Mouse (Mus musculus) neural tube, embryonic 14.5 days (tissue): ENCODE data around the gene Edem3. TPM values are rescaled to one million over a fixed set of nuclear protein-coding genes. Genes with fewer than 3 reads are reported as not detected.

Experiments used
- ATAC-seq: fragments of 200-750 bp; cut with Nextera tagmentation; 2 replicates; pipeline ENCODE4 v1.8.0; 2017; ENCODE audit warnings: low read depth, mild to moderate bottlenecking, moderate TSS enrichment, moderate library complexity
- H3K27ac ChIP-seq: fragments of 300-500 bp; sonication (generic); 2 replicates; pipeline ENCODE4 v1.5.1; 2014; ENCODE audit warnings: low read depth, mild to moderate bottlenecking, control low read depth, low read length, moderate library complexity, mixed read lengths
- H3K27me3 ChIP-seq: fragments of 300-500 bp; sonication (generic); 2 replicates; pipeline ENCODE4 v1.6.1; 2014; ENCODE audit warnings: low read length; ENCODE audit not compliant: control insufficient read depth, insufficient read depth
- H3K36me3 ChIP-seq: fragments of 300-500 bp; sonication (generic); 2 replicates; pipeline ENCODE4 v1.6.1; 2014; ENCODE audit warnings: low read length, mixed read lengths; ENCODE audit not compliant: control insufficient read depth, insufficient read depth
- H3K4me1 ChIP-seq: fragments of 300-500 bp; sonication (generic); 2 replicates; pipeline ENCODE4 v1.6.1; 2014; ENCODE audit warnings: low read length; ENCODE audit not compliant: control insufficient read depth, insufficient read depth
- H3K4me2 ChIP-seq: fragments of 300-500 bp; sonication (generic); 2 replicates; pipeline ENCODE4 v1.6.1; 2014; ENCODE audit warnings: mild to moderate bottlenecking, low read depth, low read length, control low read depth
- H3K4me3 ChIP-seq: fragments of 300-500 bp; sonication (generic); 2 replicates; pipeline ENCODE4 v1.5.1; 2014; ENCODE audit warnings: low read depth, low read length, control low read depth, mixed read lengths
- H3K9ac ChIP-seq: fragments of 300-500 bp; sonication (generic); replicated peaks from 2 replicates; pipeline ENCODE4 v1.6.1; 2014; ENCODE audit warnings: low read depth, mild to moderate bottlenecking, control low read depth, low read length, mixed read lengths
- H3K9me3 ChIP-seq: fragments of 300-500 bp; sonication (generic); 2 replicates; pipeline ENCODE4 v1.6.1; 2016; ENCODE audit warnings: low read length; ENCODE audit not compliant: control insufficient read depth
- WGBS: fragments of 180-500 bp; shearing (Covaris S2); extraction: QIAGEN DNeasy Blood & Tissue Kit; methylation state at CpG from one replicate; pipeline ENCODE4 v1.1.7; 2014; 5-methylcytosine and 5-hydroxymethylcytosine counted together
- polyA plus RNA-seq: library from polyadenylated mRNA; unstranded; fragments of >200 nt; fragmentation: Nextera tagmentation; extraction: Ambion mirVana; gene quantifications from 2 replicates; pipeline ENCODE4 v1.2.1, GENCODE M21; 2014

Edem3 gene
- polyA plus RNA-seq, 1 experiment from 2014 or later: 24.7 TPM

DNA sequence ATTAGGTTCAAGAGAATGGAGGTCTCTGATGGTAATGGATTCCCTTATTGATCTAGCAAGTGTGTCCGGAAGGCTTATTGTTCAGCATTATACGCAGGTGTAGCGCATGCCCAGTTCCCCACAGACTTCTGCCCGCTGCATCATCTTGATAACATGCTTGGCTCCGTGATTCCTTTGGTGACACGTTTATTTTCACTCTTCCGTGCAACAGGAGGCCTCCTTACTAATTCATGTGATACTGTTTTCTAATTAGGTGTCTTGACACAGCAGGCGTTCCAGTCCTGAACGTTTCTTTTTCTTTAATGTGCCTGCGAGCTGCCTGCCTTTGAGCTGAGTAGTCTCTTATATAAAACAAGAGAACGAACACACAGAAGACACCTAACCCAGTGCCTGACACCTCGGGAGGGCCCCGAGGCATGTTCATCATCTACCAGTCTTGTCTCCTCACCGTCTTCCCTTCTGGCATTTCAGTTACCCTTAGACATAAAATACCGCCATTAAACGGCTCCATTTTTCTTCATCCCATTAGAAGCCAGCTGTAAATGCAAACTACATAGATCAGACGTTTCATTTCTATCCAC is 90.2 kb downstream of the Edem3 start:
- Histone ChIP-seq H3K4me2 (no peak overlapping the region), H3K36me3 (no peaks in the 10 kb centered on the region), H3K9me3 (no peaks in the 10 kb centered on the region), H3K4me1 (peaks cover 3% of the 10 kb centered on the region; the same call in 1 of the 2 replicates), H3K27ac (peak overlapping the region; percentile 45; the same call in 1 of the 2 replicates), H3K27me3 (no peaks in the 10 kb centered on the region), H3K9ac (no peak overlapping the region), H3K4me3 (no peak overlapping the region)
- ATAC-seq: no peak
- 48% methylated on average over 17 of the region's 17 CpGs for WGBS

DNA sequence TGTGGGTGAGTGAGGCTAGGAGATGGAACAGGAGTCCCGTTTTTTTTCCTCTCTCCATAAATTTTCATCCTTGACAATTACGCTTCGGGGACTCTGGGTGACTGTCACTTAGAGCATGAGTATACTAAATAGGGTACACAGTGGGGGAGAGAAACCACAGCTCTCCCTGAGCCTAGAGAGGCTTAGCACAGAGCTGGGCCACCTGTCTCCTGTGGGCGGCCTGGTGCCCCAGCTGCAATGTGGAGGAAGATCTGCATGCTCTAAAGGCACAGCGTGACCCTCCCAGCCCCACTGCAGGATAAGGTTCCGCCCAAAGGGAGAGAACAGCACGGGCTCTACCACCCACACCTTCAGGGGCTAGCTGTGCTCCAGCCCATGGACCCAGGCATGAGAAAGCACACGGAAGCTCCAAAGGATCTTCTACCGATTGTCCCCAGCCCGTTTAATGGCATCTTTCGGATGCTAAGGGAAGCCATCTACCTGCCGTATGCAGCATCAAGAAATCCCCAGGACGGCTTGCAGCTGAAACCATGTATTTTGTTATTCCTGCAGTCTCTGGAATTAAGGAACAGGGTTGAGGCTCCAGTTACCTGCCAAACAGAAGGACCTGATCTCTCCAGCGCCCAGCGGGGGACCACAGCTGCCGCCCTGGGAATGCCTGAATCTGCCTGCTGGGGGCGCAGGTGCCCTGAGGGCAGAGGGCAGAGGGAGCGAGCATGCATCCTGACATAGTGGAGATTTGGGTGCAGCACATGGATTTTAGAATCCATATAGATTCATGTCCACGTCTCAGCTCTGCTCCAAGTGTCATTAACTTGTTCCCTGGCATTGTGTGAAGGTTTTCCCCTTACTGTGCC is 91.0 kb downstream of the Edem3 start:
- H3K27ac ChIP-seq: peak overlapping the region; percentile 45; the same call in 1 of the 2 replicates
- WGBS: 56% methylated on average over 19 of the region's 19 CpGs
- no peaks in the 10 kb centered on the region for H3K36me3 ChIP-seq
- no peak overlapping the region for H3K9ac ChIP-seq
- no peak overlapping the region for H3K4me3 ChIP-seq
- no peaks in the 10 kb centered on the region for H3K27me3 ChIP-seq
- ATAC-seq: peak; percentile 57
- peaks cover 3% of the 10 kb centered on the region; the same call in 1 of the 2 replicates for H3K4me1 ChIP-seq
- no peak overlapping the region for H3K4me2 ChIP-seq
- no peaks in the 10 kb centered on the region for H3K9me3 ChIP-seq

- no peak overlapping the region for H3K4me2 ChIP-seq
These were observed 93.1 kb downstream of the Edem3 start for GRCm38 (mm10) chr1:151848286-151848685.

DNA sequence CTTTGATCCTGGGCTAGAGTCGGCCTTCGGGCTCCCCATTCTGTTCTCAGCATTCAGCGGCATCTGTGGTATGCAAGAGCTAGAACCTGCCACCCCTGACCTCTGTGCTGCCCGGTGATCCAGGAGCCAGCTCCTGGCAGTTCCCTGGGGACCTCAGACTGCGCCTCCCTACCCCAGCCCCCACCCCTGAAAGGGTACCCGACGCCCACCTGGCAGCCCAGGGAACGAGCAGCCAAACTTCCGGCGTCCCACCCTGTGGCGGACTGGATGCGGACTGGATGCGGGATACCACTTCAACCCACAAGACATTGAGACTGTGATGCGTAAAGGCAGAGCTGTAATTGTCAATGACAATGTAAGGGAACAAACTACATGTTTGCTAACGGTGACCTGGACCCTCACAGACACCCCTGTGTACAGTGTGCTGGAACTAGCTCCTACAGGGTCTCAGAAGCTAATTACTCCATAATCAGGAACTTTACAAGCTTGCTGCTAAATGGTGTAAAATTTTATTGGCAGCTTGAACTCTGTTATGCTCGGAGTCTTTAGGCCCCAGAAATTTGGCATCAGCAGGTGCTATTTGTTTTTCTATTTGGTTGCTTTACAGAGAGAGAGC is 94.9 kb downstream of the Edem3 start:
- H3K9me3 ChIP-seq: no peaks in the 10 kb centered on the region
- H3K27ac ChIP-seq: no peak overlapping the region
- WGBS: 89% methylated on average over 16 of the region's 16 CpGs
- no peak for ATAC-seq
- no peak overlapping the region for H3K4me3 ChIP-seq
- H3K4me1 ChIP-seq: peaks cover 3% of the 10 kb centered on the region; the same call in 1 of the 2 replicates
- no peaks in the 10 kb centered on the region for H3K36me3 ChIP-seq
- no peaks in the 10 kb centered on the region for H3K27me3 ChIP-seq
- no peak overlapping the region for H3K4me2 ChIP-seq
- no peak overlapping the region for H3K9ac ChIP-seq

More at GRCm38 (mm10) chr1:151848286-151848685, 93.1 kb downstream of the Edem3 start:
- H3K4me3 ChIP-seq: no peak overlapping the region
- no peaks in the 10 kb centered on the region for H3K9me3 ChIP-seq
- peaks cover 3% of the 10 kb centered on the region; the same call in 1 of the 2 replicates for H3K4me1 ChIP-seq
- whole genome bisulfite sequencing: 91% methylated on average over 2 of the region's 2 CpGs
- no peaks in the 10 kb centered on the region for H3K36me3 ChIP-seq
- H3K27me3 ChIP-seq: no peaks in the 10 kb centered on the region
- H3K9ac ChIP-seq: no peak overlapping the region
- ATAC-seq: no peak
- H3K27ac ChIP-seq: no peak overlapping the region

DNA sequence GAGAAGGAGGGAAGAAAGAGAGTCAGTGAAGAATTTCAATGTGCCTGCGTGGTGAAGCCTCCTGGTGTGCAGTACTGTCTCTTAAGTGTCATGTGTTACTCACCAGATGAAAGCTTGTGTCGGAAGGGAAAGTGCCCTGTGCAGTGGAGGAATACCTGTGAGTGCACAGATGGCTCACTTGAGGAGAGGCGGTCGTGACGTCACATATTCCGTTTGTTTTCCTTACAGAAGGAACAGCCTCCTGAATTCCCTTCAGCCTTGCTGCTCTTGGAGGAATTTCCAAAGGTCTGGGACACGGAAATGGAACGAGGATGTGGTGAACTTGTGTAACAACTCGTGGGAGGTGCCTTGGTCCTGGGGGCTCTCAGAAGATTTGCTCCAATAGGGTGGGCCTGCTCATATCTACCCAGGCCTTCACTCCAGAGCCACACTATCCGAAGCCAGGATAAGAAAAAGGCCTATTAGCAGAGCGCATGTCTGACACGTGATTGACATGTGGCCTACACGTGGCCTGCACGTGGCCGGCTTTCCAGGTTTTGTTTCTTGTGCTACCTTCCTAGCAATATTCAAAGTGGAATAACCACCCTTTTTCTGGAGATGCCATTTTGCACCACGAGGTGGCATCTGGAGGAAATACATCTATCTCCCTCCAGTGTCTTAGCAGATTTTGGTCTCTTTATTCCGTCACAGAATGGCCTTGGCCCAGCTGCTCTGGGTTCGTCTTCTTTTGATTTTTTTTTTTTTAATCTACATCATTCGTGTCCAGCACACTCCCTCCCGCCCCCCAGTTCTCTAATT is 96.1 kb downstream of the Edem3 start:
- WGBS: 81% methylated on average over 20 of the region's 20 CpGs
- Histone ChIP-seq H3K4me3 (no peak overlapping the region), H3K27ac (no peak overlapping the region), H3K4me2 (no peak overlapping the region), H3K36me3 (no peaks in the 10 kb centered on the region), H3K9me3 (no peaks in the 10 kb centered on the region), H3K4me1 (no peaks in the 10 kb centered on the region; the same call in 1 of the 2 replicates), H3K9ac (no peak overlapping the region), H3K27me3 (no peaks in the 10 kb centered on the region)
- no peak for ATAC-seq

DNA sequence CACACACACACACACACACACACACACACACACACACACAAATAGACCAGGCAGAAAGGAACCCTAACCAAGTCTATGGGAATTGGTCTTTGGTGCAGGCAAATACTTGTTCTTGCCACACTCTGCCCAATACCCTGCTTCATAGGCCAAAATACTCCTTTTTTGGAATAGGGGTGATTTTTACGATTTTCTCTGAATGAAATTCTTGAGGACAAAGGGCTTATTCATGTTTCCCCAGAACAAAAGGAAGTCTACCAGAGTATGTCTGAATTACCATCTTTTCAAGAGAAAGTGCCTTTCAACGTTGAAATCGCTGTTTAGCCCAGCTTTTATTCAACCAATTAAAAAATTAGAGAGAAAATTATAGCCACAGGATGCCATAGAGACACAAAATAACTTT is 96.8 kb downstream of the Edem3 start:
- no peak overlapping the region for H3K9ac ChIP-seq
- H3K4me1 ChIP-seq: no peaks in the 10 kb centered on the region
- no peak overlapping the region for H3K4me3 ChIP-seq
- no peaks in the 10 kb centered on the region for H3K36me3 ChIP-seq
- no peak for ATAC-seq
- no peak overlapping the region for H3K27ac ChIP-seq
- H3K27me3 ChIP-seq: no peaks in the 10 kb centered on the region
- no peak overlapping the region for H3K4me2 ChIP-seq
- no peaks in the 10 kb centered on the region for H3K9me3 ChIP-seq
- WGBS: 22% methylated on average over 3 of the region's 3 CpGs

- Histone ChIP-seq H3K27ac (no peak overlapping the region), H3K36me3 (no peaks in the 10 kb centered on the region), H3K9ac (no peak overlapping the region), H3K27me3 (no peaks in the 10 kb centered on the region), H3K4me3 (no peak overlapping the region), H3K4me1 (no peaks in the 10 kb centered on the region), H3K4me2 (no peak overlapping the region), H3K9me3 (no peaks in the 10 kb centered on the region)
- no peak for ATAC-seq
- WGBS: 59% methylated on average over 1 of the region's 1 CpGs
These were observed 100.4 kb downstream of the Edem3 start for GRCm38 (mm10) chr1:151855561-151855960.

GRCm38 (mm10) chr1:151858474-151858873 is 103.3 kb downstream of the Edem3 start:
- Histone ChIP-seq H3K36me3 (no peaks in the 10 kb centered on the region), H3K4me3 (no peak overlapping the region), H3K27me3 (no peaks in the 10 kb centered on the region), H3K4me1 (no peaks in the 10 kb centered on the region), H3K4me2 (no peak overlapping the region), H3K9me3 (no peaks in the 10 kb centered on the region), H3K9ac (no peak overlapping the region), H3K27ac (no peak overlapping the region)
- no peak for ATAC-seq
- WGBS: 97% methylated on average over 1 of the region's 1 CpGs
